Mouse (Mus musculus): ENCODE results near the gene 2900026A02Rik. TPM values are rescaled to one million over a fixed set of nuclear protein-coding genes. Genes with fewer than 3 reads are reported as not detected.

2900026A02Rik gene
- polyA plus RNA-seq, 1 experiment: 0.01 TPM

DNA sequence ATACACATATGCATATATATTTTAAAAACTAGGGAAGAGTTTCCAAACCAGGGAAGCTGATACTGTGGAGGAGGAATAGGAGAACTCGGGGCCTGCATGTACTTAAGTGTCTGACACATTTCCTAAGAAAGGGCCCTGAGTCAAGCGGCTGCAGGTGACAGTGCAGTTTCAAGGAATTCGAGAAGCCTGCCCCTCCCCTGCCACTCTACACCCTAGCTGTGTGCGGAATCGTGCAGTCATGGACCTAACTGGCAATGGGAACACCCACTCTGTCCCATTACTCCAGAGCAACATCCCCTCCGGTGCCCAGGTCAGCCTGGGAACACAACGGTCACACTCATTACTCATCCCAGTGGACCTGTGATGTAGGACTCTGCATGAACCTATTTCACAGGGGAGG is 114.4 kb downstream of the 2900026A02Rik start:
- Histone ChIP-seq H3K27me3 (ENCODE audit: control insufficient read depth) (no peaks in the 10 kb centered on the region), H3K9me3 (ENCODE audit: control insufficient read depth, low read length) (no peaks in the 10 kb centered on the region; the same call in 1 of the 2 replicates), H3K36me3 (ENCODE audit: control insufficient read depth) (no peaks in the 10 kb centered on the region), H3K4me3 (replicated peaks) (no peak overlapping the region), H3K4me1 (ENCODE audit: control insufficient read depth) (peaks cover 22% of the 10 kb centered on the region)
- no peak for TF ChIP-seq GATA1 (IDR thresholded peaks at IDR 0.05; ENCODE audit: low read length)

DNA sequence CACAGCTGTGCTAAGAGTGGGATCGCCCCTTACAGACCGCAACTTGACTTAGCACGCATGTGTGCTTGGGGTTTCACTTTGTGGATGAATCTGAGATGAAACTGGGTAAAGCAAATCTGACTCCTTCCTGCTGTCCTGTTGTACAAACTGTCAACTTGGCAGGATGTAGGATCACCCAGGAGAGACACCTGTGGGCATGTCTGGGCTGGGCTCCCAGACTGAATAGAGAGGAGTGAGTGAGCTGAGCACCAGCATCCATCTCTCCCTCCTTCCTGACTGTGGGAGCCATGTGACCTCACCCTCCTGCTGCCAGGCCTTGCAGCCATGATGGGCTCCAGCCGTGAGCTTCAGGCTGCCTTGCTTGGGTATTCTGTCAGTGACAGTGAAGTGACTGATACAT is 115.6 kb downstream of the 2900026A02Rik start:
- TF ChIP-seq TAL1 (IDR thresholded peaks at IDR 0.05; ENCODE audit: low read length) (no peak), GATA1 (IDR thresholded peaks at IDR 0.05; ENCODE audit: low read length) (no peak)
- Histone ChIP-seq H3K4me1 (ENCODE audit: control insufficient read depth) (peaks cover 12% of the 10 kb centered on the region), H3K4me3 (replicated peaks) (no peak overlapping the region), H3K36me3 (ENCODE audit: control insufficient read depth) (no peaks in the 10 kb centered on the region; the same call in 1 of the 2 replicates), H3K9me3 (ENCODE audit: control insufficient read depth, low read length) (no peaks in the 10 kb centered on the region; the same call in 1 of the 2 replicates), H3K27me3 (ENCODE audit: control insufficient read depth) (no peaks in the 10 kb centered on the region)

DNA sequence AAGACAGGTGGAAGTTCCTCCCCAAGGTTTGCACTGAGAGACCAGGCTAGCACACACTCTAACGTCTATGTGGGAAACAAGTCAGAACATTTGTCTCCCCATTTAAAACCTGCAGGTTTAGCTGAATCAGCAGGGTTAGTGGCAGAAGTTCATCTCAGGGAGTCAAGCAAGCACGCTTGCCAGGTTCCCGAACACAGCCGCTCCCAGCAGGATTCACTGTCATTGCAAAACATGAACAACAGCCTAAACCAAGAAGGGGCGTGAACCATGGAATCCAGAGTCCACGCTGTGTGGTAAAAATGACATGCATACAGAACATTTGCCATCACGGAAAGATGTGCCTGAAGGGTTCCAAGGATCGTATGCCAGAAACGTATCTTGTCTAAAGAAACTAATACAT is 116.0 kb downstream of the 2900026A02Rik start:
- Histone ChIP-seq H3K4me1 (ENCODE audit: control insufficient read depth) (peaks cover 9% of the 10 kb centered on the region), H3K4me3 (replicated peaks) (no peak overlapping the region), H3K9me3 (ENCODE audit: control insufficient read depth, low read length) (no peaks in the 10 kb centered on the region; the same call in 1 of the 2 replicates), H3K36me3 (ENCODE audit: control insufficient read depth) (no peaks in the 10 kb centered on the region; the same call in 1 of the 2 replicates), H3K27me3 (ENCODE audit: control insufficient read depth) (no peaks in the 10 kb centered on the region)
- TF ChIP-seq TAL1 (IDR thresholded peaks at IDR 0.05; ENCODE audit: low read length): no peak
- no peak for TF ChIP-seq GATA1 (IDR thresholded peaks at IDR 0.05; ENCODE audit: low read length)

DNA sequence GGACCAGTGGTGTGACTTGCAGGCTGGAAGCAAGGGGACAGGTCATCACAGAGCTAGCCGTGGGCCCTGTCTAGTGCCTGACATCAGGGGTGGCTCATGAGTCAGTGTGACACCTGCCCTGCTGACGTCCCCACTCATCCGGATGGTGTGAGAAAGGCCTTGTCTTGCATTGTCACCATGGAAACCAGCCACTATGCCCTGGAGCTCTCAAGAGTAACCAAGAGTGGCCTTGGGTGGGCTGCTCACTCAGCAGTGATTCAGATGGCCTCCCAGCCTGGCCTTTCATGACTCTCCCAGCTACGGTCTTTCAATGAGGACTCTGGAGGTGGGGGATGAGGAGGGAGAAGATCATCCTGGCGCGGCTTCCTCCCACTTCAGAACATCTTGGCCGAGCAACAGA is 118.6 kb downstream of the 2900026A02Rik start:
- Histone ChIP-seq H3K4me3 (replicated peaks) (no peak overlapping the region), H3K27me3 (ENCODE audit: control insufficient read depth) (no peaks in the 10 kb centered on the region), H3K36me3 (ENCODE audit: control insufficient read depth) (no peaks in the 10 kb centered on the region; the same call in 1 of the 2 replicates), H3K9me3 (ENCODE audit: control insufficient read depth, low read length) (no peaks in the 10 kb centered on the region; the same call in 1 of the 2 replicates), H3K4me1 (ENCODE audit: control insufficient read depth) (no peaks in the 10 kb centered on the region)
- TF ChIP-seq TAL1 (IDR thresholded peaks at IDR 0.05; ENCODE audit: low read length): no peak
- no peak for TF ChIP-seq GATA1 (IDR thresholded peaks at IDR 0.05; ENCODE audit: low read length)

DNA sequence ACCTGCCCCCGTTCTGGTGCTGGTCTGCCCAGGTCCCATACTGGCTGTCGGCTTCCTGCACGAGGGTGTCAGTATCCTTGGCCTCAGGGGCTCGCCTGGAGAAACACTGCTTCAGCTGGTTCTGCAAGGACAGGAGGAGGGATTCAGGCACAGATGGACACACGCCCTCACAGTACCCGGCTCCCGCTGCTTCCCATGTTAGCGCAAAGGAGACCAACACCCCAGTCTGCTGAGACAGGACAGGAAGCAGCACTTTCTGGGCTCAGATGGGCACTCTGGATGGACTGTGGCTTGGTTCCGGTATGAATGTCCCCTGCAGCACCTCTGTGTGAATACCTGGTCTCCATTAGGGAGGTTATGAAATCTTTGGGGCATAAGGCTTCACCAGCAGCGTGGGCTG is 119.6 kb downstream of the 2900026A02Rik start:
- no peaks in the 10 kb centered on the region for H3K27me3 ChIP-seq (ENCODE audit: control insufficient read depth)
- H3K9me3 ChIP-seq (ENCODE audit: control insufficient read depth, low read length): no peaks in the 10 kb centered on the region; the same call in 1 of the 2 replicates
- H3K36me3 ChIP-seq (ENCODE audit: control insufficient read depth): no peaks in the 10 kb centered on the region; the same call in 1 of the 2 replicates
- no peak for TF ChIP-seq TAL1 (IDR thresholded peaks at IDR 0.05; ENCODE audit: low read length)
- TF ChIP-seq GATA1 (IDR thresholded peaks at IDR 0.05; ENCODE audit: low read length): no peak
- no peaks in the 10 kb centered on the region for H3K4me1 ChIP-seq (ENCODE audit: control insufficient read depth)
- no peak overlapping the region for H3K4me3 ChIP-seq (replicated peaks)

GRCm38 (mm10) chr5:113100422-113100821 is 120.6 kb downstream of the 2900026A02Rik start:
- no peaks in the 10 kb centered on the region; the same call in 1 of the 2 replicates for H3K36me3 ChIP-seq (ENCODE audit: control insufficient read depth)
- no peaks in the 10 kb centered on the region for H3K27me3 ChIP-seq (ENCODE audit: control insufficient read depth)
- TF ChIP-seq GATA1 (IDR thresholded peaks at IDR 0.05; ENCODE audit: low read length) (no peak), TAL1 (IDR thresholded peaks at IDR 0.05; ENCODE audit: low read length) (no peak)
- H3K9me3 ChIP-seq (ENCODE audit: control insufficient read depth, low read length): no peaks in the 10 kb centered on the region; the same call in 1 of the 2 replicates
- H3K4me3 ChIP-seq (replicated peaks): no peak overlapping the region
- H3K4me1 ChIP-seq (ENCODE audit: control insufficient read depth): no peaks in the 10 kb centered on the region

DNA sequence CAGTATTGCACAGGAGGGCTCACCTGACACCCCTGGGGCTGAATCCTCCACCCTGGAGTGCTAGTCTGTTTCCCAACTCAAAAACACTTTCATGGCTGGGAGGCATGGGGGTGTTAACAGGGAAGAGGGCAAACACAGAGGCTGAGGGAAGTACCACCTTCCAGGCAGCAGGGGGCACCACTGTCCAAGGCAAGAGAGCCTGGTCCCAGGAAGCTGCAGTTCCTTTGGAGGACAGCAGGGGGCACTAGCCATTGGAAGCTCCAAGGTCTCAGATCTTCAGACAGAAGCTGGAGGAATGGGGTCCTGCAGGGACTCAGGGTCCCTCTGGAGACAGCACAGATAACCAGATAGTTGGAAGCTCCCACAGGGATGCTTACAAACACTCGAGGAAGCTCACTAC is 121.5 kb downstream of the 2900026A02Rik start:
- Histone ChIP-seq H3K36me3 (ENCODE audit: control insufficient read depth) (peaks cover under 1% of the 10 kb centered on the region; the same call in 1 of the 2 replicates), H3K9me3 (ENCODE audit: control insufficient read depth, low read length) (no peaks in the 10 kb centered on the region; the same call in 1 of the 2 replicates), H3K4me1 (ENCODE audit: control insufficient read depth) (no peaks in the 10 kb centered on the region), H3K4me3 (replicated peaks) (no peak overlapping the region), H3K27me3 (ENCODE audit: control insufficient read depth) (no peaks in the 10 kb centered on the region)
- TF ChIP-seq GATA1 (IDR thresholded peaks at IDR 0.05; ENCODE audit: low read length): no peak
- TF ChIP-seq TAL1 (IDR thresholded peaks at IDR 0.05; ENCODE audit: low read length): no peak

- H3K36me3 ChIP-seq (ENCODE audit: control insufficient read depth): peaks cover 2% of the 10 kb centered on the region; the same call in 1 of the 2 replicates
- H3K27me3 ChIP-seq (ENCODE audit: control insufficient read depth): no peaks in the 10 kb centered on the region
- no peaks in the 10 kb centered on the region for H3K4me1 ChIP-seq (ENCODE audit: control insufficient read depth)
- no peak overlapping the region for H3K4me3 ChIP-seq (replicated peaks)
- TF ChIP-seq GATA1 (IDR thresholded peaks at IDR 0.05; ENCODE audit: low read length): no peak
- TF ChIP-seq TAL1 (IDR thresholded peaks at IDR 0.05; ENCODE audit: low read length): no peak
- no peaks in the 10 kb centered on the region for H3K9me3 ChIP-seq (ENCODE audit: control insufficient read depth, low read length)
These were observed 123.5 kb downstream of the 2900026A02Rik start for GRCm38 (mm10) chr5:113097551-113097950.

GRCm38 (mm10) chr5:113095456-113095855 is 125.6 kb downstream of the 2900026A02Rik start:
- Histone ChIP-seq H3K9me3 (ENCODE audit: control insufficient read depth, low read length) (no peaks in the 10 kb centered on the region), H3K4me3 (replicated peaks) (no peak overlapping the region), H3K36me3 (ENCODE audit: control insufficient read depth) (peaks cover 2% of the 10 kb centered on the region; the same call in 1 of the 2 replicates), H3K27me3 (ENCODE audit: control insufficient read depth) (no peaks in the 10 kb centered on the region), H3K4me1 (ENCODE audit: control insufficient read depth) (no peaks in the 10 kb centered on the region)
- TF ChIP-seq TAL1 (IDR thresholded peaks at IDR 0.05; ENCODE audit: low read length): no peak
- no peak for TF ChIP-seq GATA1 (IDR thresholded peaks at IDR 0.05; ENCODE audit: low read length)

DNA sequence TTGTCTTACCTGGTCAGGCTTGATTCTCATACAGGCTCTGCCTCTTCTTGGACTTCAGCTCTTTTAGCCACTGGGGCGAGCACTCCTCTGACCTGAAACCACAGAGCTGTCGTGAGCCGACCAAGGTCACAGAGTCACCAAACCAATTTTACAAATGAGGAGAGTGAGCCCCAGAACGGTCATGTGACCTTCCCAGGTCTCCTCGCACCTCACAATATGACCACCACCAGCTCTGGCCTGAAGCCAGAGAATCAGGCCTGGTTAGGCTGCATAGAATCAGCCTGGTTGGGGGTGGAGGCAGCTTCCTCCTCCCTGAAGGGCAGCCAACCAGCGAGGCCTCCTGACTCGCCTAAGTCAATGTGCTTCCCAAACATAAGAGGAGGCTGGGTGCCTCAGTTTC is 128.6 kb downstream of the 2900026A02Rik start:
- Histone ChIP-seq H3K9me3 (ENCODE audit: control insufficient read depth, low read length) (no peaks in the 10 kb centered on the region), H3K4me3 (replicated peaks) (no peak overlapping the region), H3K36me3 (ENCODE audit: control insufficient read depth) (peaks cover 2% of the 10 kb centered on the region; the same call in 1 of the 2 replicates), H3K27me3 (ENCODE audit: control insufficient read depth) (no peaks in the 10 kb centered on the region), H3K4me1 (ENCODE audit: control insufficient read depth) (no peaks in the 10 kb centered on the region)
- TF ChIP-seq TAL1 (IDR thresholded peaks at IDR 0.05; ENCODE audit: low read length): no peak
- TF ChIP-seq GATA1 (IDR thresholded peaks at IDR 0.05; ENCODE audit: low read length): no peak
